Mouse (Mus musculus) MEL (cell line): ENCODE results near the gene Smc6.

Experiments
- CTCF ChIP-seq, 3 experiments: IDR thresholded peaks in 2 of 3; conservative IDR thresholded peaks in 1 of 3; 2 replicates each; pipeline ENCODE4 v1.5.1; 2011 to 2012; ENCODE audit warnings: low read length in 3 of 3, low read depth in 2 of 3, mild to moderate bottlenecking in 2 of 3, improper control_type of control experiment in 1 of 3, inconsistent platforms in 1 of 3, mixed read lengths in 1 of 3, moderate library complexity in 1 of 3; ENCODE audit not compliant: control insufficient read depth in 1 of 3, insufficient read depth in 1 of 3, poor library complexity in 1 of 3, severe bottlenecking in 1 of 3
- HCFC1 ChIP-seq: IDR thresholded peaks from 2 replicates; pipeline ENCODE4 v1.6.1; 2012; ENCODE audit warnings: low read depth, mild to moderate bottlenecking, inconsistent platforms, low read length, improper control_type of control experiment, moderate library complexity
- MAFK ChIP-seq: IDR thresholded peaks from 2 replicates; pipeline ENCODE4 v1.6.1; 2011; ENCODE audit warnings: low read depth, mild to moderate bottlenecking, low read length, improper control_type of control experiment, borderline replicate concordance
- TAL1 ChIP-seq: IDR thresholded peaks from 2 replicates; pipeline ENCODE4 v1.6.1; 2012; ENCODE audit warnings: mild to moderate bottlenecking, inconsistent platforms, low read length, moderate library complexity, mixed read lengths
- TCF12 ChIP-seq: IDR thresholded peaks from 2 replicates; pipeline ENCODE4 v1.6.1; 2014; ENCODE audit warnings: low read depth, mild to moderate bottlenecking, inconsistent platforms, low read length, improper control_type of control experiment, moderate library complexity

DNA sequence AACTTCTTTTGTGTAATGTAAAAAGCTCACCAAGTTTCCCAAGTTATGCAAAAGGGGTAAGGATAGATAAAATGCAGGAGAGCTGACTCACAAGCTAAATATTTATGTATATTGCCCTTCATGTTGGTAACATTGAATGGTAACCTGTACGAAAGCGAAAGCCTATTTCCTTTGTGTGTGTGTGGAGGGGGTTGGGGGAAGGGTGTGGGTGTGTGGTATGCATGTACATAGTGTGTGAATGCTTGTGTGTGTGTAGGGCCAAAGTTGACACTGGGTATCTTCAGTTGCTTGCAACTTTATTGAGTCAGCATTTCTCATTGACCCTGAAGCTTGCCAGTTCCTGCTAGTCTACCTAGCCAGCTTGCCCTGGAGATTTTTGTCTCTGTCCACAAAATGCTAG lies 15.9 kb downstream of the Smc6 start:
- TF ChIP-seq TCF12 (no peak), MAFK (no peak), CTCF (IDR thresholded peaks at IDR 0.05 in 2 of 3, conservative IDR thresholded peaks at IDR 0.05 in 1 of 3; ENCODE audit: control insufficient read depth in 1 of 3, insufficient read depth in 1 of 3, low read depth in 2 of 3, low read length in 3 of 3, poor library complexity in 1 of 3, severe bottlenecking in 1 of 3) (no peak), HCFC1 (no peak), TAL1 (no peak)
